Mouse (Mus musculus): ENCODE data around the gene Cldn9. TPM values are rescaled to one million over a fixed set of nuclear protein-coding genes. Genes with fewer than 3 reads are reported as not detected.

Gene Cldn9
- 1.9 and 4.6 TPM in 2 replicates for polyA plus RNA-seq (2016; fragmentation: Nextera tagmentation; extraction: Ambion mirVana)

GRCm38 (mm10) chr17:23683856-23684672 is at the start of gene Cldn9:
Gene Cldn9 (minus strand): TSS chr17:23684026.
- peak within 1 kb of the TSS; percentile 20 for H3K4me3 ChIP-seq
- WGBS, result 13% methylated on average over 15 of the region's 15 CpGs
- H3K4me1 ChIP-seq, result peaks cover 34% of the 10 kb centered on the region
- peak within 1 kb of the TSS; percentile 68 for H3K27ac ChIP-seq
- H3K36me3 ChIP-seq, result no peaks in the 10 kb centered on the region
- no peaks in the 10 kb centered on the region for H3K9me3 ChIP-seq (replicated peaks)
- H3K27me3 ChIP-seq (ENCODE audit: low read depth, poor library complexity, severe bottlenecking), result peaks cover 68% of the 10 kb centered on the region
- no peak for DNase-seq (ENCODE audit: low spot score)

GRCm38 (mm10) chr17:23730441-23730840 is 46.6 kb upstream of the Cldn9 start:
- H3K4me3 ChIP-seq, result no peak overlapping the region
- peaks cover 31% of the 10 kb centered on the region for H3K36me3 ChIP-seq
- peaks cover 17% of the 10 kb centered on the region for H3K4me1 ChIP-seq
- 0 out of 2 replicates have a peak, but pooled peaks cover 1% of the 10 kb centered on the region for H3K27me3 ChIP-seq (ENCODE audit: low read depth, poor library complexity, severe bottlenecking)
- WGBS, result 70% methylated on average over 1 of the region's 1 CpGs
- DNase-seq (ENCODE audit: low spot score), result no peak
- H3K27ac ChIP-seq, result no peak overlapping the region
- no peaks in the 10 kb centered on the region for H3K9me3 ChIP-seq (replicated peaks)

GRCm38 (mm10) chr17:23726758-23727142 is 42.9 kb upstream of the Cldn9 start:
- DNase-seq (ENCODE audit: low spot score), result peak; percentile 85
- H3K4me3 ChIP-seq, result peak overlapping the region; percentile 89
- no peaks in the 10 kb centered on the region for H3K36me3 ChIP-seq
- 3% methylated on average over 18 of the region's 20 CpGs for WGBS
- H3K27ac ChIP-seq, result peak overlapping the region; percentile 92
- no peaks in the 10 kb centered on the region for H3K27me3 ChIP-seq (ENCODE audit: low read depth, poor library complexity, severe bottlenecking)
- H3K9me3 ChIP-seq (replicated peaks), result no peaks in the 10 kb centered on the region
- peaks cover 16% of the 10 kb centered on the region for H3K4me1 ChIP-seq

GRCm38 (mm10) chr17:23725999-23726757 is 42.4 kb upstream of the Cldn9 start, which contains the start of gene Pkmyt1:
Gene Pkmyt1 (plus strand): TSS chr17:23726336.
- peak within 1 kb of the TSS; percentile 92 for H3K27ac ChIP-seq
- no peaks in the 10 kb centered on the region for H3K27me3 ChIP-seq (ENCODE audit: low read depth, poor library complexity, severe bottlenecking)
- DNase-seq (ENCODE audit: low spot score), result peak; percentile 97
- peak within 1 kb of the TSS; percentile 89 for H3K4me3 ChIP-seq
- 2% methylated on average over 73 of the region's 73 CpGs for WGBS
- H3K9me3 ChIP-seq (replicated peaks), result no peaks in the 10 kb centered on the region
- H3K36me3 ChIP-seq, result no peaks in the 10 kb centered on the region
- H3K4me1 ChIP-seq, result peaks cover 16% of the 10 kb centered on the region

- no peak for DNase-seq (ENCODE audit: low spot score)
- H3K4me3 ChIP-seq, result peak overlapping the region; percentile 89
- H3K27me3 ChIP-seq (ENCODE audit: low read depth, poor library complexity, severe bottlenecking), result peaks cover 4% of the 10 kb centered on the region; the same call in 1 of the 2 replicates
- H3K36me3 ChIP-seq, result no peaks in the 10 kb centered on the region
- H3K4me1 ChIP-seq, result peaks cover 16% of the 10 kb centered on the region
- H3K27ac ChIP-seq, result peak overlapping the region; percentile 92
- 76% methylated on average over 4 of the region's 4 CpGs for WGBS
- no peaks in the 10 kb centered on the region for H3K9me3 ChIP-seq (replicated peaks)
These were observed 41.7 kb upstream of the Cldn9 start for GRCm38 (mm10) chr17:23725477-23725876.

- no peaks in the 10 kb centered on the region for H3K36me3 ChIP-seq
These were observed 38.7 kb upstream of the Cldn9 start, which contains the start of gene 1520401A03Rik for GRCm38 (mm10) chr17:23722376-23723125. Gene 1520401A03Rik (minus strand): TSS chr17:23722783.

GRCm38 (mm10) chr17:23721886-23722285 is 38.1 kb upstream of the Cldn9 start:
- no peaks in the 10 kb centered on the region for H3K9me3 ChIP-seq (replicated peaks)
- peaks cover 7% of the 10 kb centered on the region; the same call in 1 of the 2 replicates for H3K27me3 ChIP-seq (ENCODE audit: low read depth, poor library complexity, severe bottlenecking)
- no peak overlapping the region for H3K4me3 ChIP-seq
- DNase-seq (ENCODE audit: low spot score), result no peak
- peaks cover 9% of the 10 kb centered on the region for H3K4me1 ChIP-seq
- H3K27ac ChIP-seq, result no peak overlapping the region
- no peaks in the 10 kb centered on the region for H3K36me3 ChIP-seq
- 82% methylated on average over 2 of the region's 2 CpGs for WGBS

More at GRCm38 (mm10) chr17:23722376-23723125, 38.7 kb upstream of the Cldn9 start, which contains the start of gene 1520401A03Rik:
- Histone ChIP-seq H3K27ac (no peak within 1 kb of the TSS), H3K4me3 (no peak within 1 kb of the TSS), H3K4me1 (peaks cover 16% of the 10 kb centered on the region), H3K27me3 (ENCODE audit: low read depth, poor library complexity, severe bottlenecking) (peaks cover 7% of the 10 kb centered on the region; the same call in 1 of the 2 replicates), H3K9me3 (replicated peaks) (no peaks in the 10 kb centered on the region)
- WGBS, result 71% methylated on average over 7 of the region's 7 CpGs
- no peak for DNase-seq (ENCODE audit: low spot score)

GRCm38 (mm10) chr17:23719455-23719854 is 35.6 kb upstream of the Cldn9 start:
- peaks cover 7% of the 10 kb centered on the region; the same call in 1 of the 2 replicates for H3K27me3 ChIP-seq (ENCODE audit: low read depth, poor library complexity, severe bottlenecking)
- no peak overlapping the region for H3K27ac ChIP-seq
- 22% methylated on average over 1 of the region's 1 CpGs for WGBS
- no peaks in the 10 kb centered on the region for H3K4me1 ChIP-seq
- no peak overlapping the region for H3K4me3 ChIP-seq
- H3K36me3 ChIP-seq, result no peaks in the 10 kb centered on the region
- no peaks in the 10 kb centered on the region for H3K9me3 ChIP-seq (replicated peaks)
- no peak for DNase-seq (ENCODE audit: low spot score)

GRCm38 (mm10) chr17:23717003-23717402 is 33.2 kb upstream of the Cldn9 start:
- DNase-seq (ENCODE audit: low spot score), result no peak
- no peaks in the 10 kb centered on the region for H3K36me3 ChIP-seq
- peaks cover 12% of the 10 kb centered on the region; the same call in 1 of the 2 replicates for H3K27me3 ChIP-seq (ENCODE audit: low read depth, poor library complexity, severe bottlenecking)
- no peak overlapping the region for H3K27ac ChIP-seq
- no peak overlapping the region for H3K4me3 ChIP-seq
- H3K4me1 ChIP-seq, result no peaks in the 10 kb centered on the region
- H3K9me3 ChIP-seq (replicated peaks), result no peaks in the 10 kb centered on the region
- 59% methylated on average over 2 of the region's 2 CpGs for WGBS

GRCm38 (mm10) chr17:23706212-23706611 is 22.4 kb upstream of the Cldn9 start:
- Histone ChIP-seq H3K27ac (no peak overlapping the region), H3K27me3 (ENCODE audit: low read depth, poor library complexity, severe bottlenecking) (peaks cover 24% of the 10 kb centered on the region), H3K4me1 (peaks cover 10% of the 10 kb centered on the region), H3K36me3 (no peaks in the 10 kb centered on the region), H3K9me3 (replicated peaks) (no peaks in the 10 kb centered on the region), H3K4me3 (no peak overlapping the region)
- DNase-seq (ENCODE audit: low spot score), result peak; percentile 93
- 0% methylated on average over 3 of the region's 3 CpGs for WGBS

GRCm38 (mm10) chr17:23705525-23706104 is 21.8 kb upstream of the Cldn9 start:
- Histone ChIP-seq H3K4me3 (no peak overlapping the region), H3K9me3 (replicated peaks) (no peaks in the 10 kb centered on the region), H3K4me1 (peaks cover 10% of the 10 kb centered on the region), H3K27me3 (ENCODE audit: low read depth, poor library complexity, severe bottlenecking) (peaks cover 30% of the 10 kb centered on the region), H3K27ac (no peak overlapping the region), H3K36me3 (no peaks in the 10 kb centered on the region)
- 82% methylated on average over 7 of the region's 7 CpGs for WGBS
- no peak for DNase-seq (ENCODE audit: low spot score)

- Histone ChIP-seq H3K27me3 (ENCODE audit: low read depth, poor library complexity, severe bottlenecking) (peaks cover 32% of the 10 kb centered on the region), H3K4me3 (no peak overlapping the region), H3K4me1 (peaks cover 11% of the 10 kb centered on the region), H3K27ac (no peak overlapping the region), H3K36me3 (no peaks in the 10 kb centered on the region), H3K9me3 (replicated peaks) (no peaks in the 10 kb centered on the region)
- WGBS, result 52% methylated on average over 7 of the region's 7 CpGs
- DNase-seq (ENCODE audit: low spot score), result no peak
These were observed 20.9 kb upstream of the Cldn9 start for GRCm38 (mm10) chr17:23704741-23705140.
